Mouse (Mus musculus) right cerebral cortex, postnatal 10 days (tissue): ENCODE measurements at regions not wholly inside any gene's neighbourhood (a gene's known extent, or its start where the extent isn't known, plus 50 kb on each side); places are given as distances from the start of the nearest gene placed in this dataset.
A peak's percentile ranks its signal among the peaks of the same experiment; 100 is the strongest.

Experiments
- DNase-seq, 2 experiments: peaks; one replicate each; pipeline ENCODE4 v3.0.0; 2021; ENCODE audit warnings: low spot score in 2 of 2

DNA sequence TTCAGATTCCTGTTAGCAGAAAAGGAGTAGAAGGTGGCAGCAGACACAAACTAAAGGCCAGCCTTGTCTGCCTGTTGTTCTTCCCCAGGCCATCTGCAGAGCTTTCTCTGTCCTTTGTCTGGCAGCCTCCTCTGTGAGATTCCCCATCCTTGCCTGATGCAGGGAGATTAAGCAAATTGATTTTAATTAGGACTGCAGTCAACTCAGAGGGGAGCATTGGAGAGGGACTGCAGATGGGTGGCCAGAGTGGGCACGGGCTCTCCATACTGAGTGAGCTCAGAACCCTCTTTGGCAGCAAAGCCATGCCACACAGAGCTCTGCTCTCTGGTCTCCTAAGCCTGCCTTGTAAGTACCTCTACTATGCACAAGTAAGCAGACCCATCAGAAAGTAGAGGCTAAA, 158.5 kb downstream of the Maf start:
- DNase-seq, result no peak

DNA sequence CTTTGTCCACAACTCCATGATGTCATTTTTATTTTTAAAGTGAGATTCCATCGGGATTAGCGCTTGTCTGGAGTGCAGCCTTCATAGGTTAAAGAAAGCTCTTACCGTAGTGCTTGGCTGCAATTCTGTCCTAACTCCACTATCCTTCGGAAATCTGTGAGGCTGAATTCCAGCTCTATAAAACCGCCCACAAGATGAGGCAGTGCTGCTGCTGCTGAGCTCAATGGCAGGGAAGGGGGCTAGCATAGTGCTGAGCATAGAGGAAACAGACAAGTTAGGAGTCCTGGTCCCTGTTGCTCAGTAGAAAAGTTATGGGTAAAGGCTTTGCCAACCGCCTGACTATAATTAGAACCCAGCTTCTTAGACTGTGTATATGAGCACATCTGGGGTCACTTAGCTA, 163.5 kb downstream of the Maf start:
- DNase-seq, result no peak

DNA sequence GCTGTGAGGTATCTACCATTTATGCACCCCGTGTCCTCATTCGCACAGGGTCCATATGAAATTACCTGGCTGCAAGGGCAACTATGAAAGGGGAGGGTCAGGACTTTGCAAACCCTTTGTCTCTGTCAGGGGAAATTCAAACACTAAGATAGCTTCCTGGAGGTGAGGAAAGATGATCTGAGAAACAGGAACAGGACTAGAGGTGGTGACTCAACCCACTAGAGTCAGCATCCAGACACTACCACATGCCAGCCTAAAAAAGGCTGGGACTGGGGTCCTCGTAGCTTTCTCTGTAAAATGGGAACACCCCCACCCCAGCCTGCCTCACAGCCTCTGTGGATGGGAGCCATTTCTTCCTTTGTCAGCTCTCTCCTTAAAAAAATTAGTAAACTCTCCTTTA, 164.7 kb downstream of the Maf start:
- no peak for DNase-seq

DNA sequence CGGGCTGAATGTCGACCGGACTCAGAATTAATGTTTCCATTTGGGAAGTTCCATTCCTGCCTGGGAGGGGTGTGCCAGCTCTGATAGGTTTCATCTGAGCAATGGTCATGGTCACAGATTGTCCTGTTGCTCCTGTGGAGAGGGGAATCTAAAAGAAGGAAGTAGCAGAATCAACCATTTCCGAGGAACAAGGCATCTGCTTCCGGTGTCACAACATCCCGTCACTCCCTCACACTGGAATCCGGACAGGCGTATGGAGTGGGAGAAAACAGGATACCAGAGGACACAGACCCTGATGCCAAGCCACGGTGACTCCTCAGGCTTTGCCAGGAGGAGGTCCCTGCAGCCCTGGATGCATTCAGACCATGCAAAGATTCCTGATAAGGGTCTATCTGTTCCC, 168.0 kb downstream of the Maf start:
- no peak for DNase-seq

DNA sequence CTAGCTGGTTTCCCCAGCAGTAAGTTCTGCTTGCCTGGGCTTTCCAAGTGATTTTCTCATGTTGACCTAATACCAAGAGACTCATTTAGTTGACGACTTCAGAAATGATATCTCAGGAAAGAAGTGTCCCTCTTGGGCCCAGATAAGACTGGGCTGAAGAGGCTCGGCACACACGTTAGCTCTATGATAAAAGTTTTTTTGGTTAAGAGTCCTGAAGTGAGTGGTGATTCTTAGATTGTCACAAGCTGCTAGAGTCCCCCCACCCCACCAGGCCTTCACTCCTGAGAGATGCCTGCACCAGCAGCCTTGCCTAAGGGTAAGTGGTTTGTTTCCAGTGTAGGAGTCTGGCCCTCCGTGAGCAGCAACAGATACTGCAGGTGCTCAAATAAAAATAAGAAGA, 169.4 kb downstream of the Maf start:
- no peak for DNase-seq

DNA sequence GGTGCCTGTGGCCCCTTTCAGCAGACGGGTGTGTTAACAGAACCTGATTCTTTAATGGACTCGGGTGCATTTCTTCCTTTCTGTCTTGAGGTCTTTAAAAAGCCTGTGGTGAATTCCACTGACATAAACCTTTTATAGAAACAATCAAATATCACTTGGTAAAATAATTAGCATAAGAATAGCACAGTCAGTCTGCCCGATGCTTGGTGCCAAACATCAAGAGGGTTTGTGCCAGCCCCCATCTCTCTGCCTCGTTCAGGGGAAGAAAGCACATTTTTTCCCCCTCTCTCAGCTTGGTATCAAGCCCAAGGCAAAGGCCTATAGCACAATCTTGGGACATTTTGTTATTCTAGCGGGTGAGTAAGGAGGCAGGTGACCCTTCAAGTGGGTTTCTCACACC, 169.8 kb downstream of the Maf start:
- DNase-seq, result no peak

DNA sequence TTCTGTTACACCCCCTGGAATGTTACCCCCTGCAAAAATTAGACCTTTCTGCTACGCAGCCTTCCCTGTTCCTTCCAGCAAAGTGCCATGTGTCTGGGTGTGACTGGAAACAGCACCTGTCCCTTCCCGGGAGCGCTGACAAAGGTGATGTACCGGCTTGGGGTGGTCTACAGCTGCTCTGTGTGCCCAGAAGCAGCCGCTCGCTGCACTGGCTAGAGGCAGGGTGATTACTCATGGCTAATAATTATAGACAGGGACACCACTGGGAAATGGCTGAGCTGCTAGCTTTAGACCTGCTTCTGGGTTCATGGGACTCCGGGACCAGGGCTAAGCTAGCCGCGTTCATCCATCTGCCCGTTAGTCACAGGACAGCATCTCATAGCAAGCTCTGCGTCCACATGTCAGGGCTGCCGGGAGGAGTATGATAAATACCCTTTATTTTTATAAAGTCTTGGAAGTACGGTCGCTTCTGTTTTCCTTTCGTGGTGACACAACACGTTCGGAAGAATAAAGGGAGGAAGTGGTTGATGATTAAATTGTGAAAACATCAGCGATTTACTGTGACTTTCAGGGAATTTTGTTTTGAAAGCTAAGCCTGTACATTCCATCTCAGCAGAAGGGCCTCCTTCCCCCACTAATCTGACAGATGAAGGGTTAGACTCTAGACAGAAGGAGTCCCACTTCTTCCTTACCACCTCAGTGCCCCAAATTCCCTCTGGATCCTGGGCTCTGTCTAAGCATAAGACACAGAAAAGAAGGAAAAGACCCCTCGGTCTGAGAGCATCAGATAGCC, 170.8 kb downstream of the Maf start:
- no peak for DNase-seq

DNA sequence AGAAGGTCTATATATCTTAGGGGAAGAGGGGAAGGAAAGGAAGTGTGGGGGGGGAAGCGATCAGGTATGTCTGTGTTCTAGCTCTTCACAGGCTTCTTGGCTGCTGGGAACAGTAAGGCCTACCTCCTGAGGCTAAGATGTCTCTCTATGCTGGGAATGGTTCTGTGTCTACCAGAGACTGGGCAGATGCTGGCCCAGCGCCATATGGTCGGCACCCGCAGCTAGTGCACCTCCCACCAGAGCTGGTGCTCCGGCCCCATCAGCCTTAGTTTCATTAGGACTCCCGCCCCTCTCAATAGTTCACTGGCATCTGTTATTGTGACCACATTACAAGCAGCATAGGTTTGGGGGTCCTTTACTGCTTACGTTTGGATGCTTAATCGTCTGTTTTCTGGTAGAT, 171.6 kb downstream of the Maf start:
- DNase-seq, result no peak

DNA sequence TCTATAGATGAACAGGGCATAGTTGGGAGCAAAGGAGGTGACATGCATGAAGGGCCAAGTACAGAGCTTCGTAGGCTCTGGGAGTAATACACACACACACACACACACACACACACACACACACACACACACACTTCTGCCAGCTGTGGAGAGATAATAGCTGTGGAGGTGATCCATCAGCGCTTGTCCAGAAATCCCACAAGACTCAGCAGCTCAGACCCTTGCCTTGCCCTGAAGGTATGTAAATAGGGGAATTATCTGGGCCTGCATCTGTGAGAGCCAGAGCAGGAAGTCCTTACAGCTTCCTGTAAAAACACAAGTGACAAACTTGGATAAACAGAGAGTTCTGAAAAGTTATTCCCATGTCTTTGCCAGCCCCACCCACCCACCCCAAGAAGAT, 173.6 kb downstream of the Maf start:
- DNase-seq, result no peak

DNA sequence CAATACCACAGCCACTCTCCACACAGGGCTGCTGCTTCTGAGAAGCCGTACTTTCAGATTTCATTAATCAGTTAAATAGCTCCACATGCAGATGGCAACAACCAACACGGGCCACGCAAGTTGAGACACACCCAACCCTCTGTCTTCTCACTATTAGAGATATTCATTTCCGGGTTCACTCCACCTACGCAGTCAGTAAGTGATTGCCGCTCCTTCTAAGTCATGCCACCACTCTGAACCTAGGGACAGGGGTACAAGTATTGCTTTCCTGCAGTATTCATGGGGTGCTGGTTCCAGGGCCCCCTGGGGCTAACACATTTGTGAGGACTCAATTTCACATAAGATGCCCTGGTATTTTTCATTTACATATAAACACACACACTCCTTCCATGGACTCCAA, 176.3 kb downstream of the Maf start:
- DNase-seq, result no peak

DNA sequence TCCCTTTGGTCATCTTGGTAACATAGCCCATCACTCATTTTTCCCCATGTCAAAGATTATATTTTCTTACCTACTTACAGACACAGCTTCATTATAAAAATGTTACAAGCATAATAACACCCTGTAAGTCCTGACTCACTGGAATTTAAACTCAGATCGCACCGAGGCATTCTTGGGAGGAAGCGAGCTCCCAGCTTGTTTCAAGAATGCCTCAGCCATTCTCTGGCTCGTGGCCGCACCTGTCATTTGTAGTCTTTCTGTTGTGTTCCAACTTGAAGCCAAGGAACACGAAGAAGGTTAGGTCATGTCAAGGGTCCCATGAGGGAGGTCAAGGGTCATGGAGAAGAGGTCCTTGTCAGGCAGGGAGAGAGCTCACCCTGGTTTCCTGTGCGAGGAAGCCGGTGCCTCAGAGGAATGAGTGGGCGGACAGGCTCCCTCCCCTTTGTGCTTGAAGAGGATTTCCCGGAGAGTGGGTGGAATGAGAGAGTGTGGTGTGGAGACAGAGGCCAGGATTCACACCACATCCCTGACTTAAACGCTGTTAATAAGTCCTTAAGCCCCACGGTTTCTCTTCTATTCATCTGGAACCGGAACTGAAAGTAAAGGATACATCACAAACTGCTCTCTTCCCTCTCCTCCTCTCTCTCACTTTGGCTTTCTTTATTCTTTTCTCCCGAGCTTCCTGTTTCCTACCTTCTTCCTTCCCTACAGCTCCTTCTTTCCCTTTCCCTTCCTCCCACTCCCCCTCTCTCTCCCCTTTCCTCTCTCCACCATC, 177.8 kb downstream of the Maf start:
- DNase-seq, result peak; percentile 28

DNA sequence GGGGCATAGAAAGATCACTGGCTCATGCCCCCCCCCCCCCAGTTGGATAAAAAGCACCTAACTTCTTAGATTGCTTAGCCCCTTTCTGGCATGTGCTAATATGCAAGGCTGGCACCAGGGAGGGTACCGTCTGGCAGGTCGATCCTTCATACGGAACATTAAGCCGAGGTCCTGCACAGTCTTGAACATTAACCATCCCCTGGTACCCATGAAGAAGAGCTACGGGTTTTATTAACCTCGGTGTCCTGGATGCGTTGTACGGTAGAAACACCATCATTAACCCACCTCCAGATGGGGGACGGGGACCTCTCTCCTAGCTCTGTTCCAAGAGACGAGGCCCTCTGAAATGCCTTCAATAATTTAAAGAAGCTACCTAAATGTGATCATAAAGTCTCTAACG, 178.7 kb downstream of the Maf start:
- no peak for DNase-seq

DNA sequence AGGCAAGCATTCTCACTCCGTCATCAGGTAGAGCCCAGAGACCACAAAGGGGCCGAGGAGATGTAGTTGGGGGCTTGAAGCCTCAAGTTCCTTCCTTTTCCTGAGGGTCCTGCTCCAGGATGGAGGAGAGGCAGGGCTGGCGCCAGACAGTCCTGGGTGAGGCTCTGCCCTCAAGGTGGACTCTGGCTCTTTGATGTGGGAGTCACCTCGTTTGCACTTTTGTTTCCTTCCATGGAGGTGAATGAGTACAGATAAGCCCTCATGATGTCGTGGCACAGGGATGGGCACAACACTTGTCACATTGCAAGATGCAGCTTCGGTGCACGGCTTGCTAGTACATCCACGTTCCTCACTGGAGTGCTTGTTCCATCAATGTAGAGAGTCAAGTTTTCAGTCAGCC, 182.4 kb downstream of the Maf start:
- DNase-seq, result no peak

DNA sequence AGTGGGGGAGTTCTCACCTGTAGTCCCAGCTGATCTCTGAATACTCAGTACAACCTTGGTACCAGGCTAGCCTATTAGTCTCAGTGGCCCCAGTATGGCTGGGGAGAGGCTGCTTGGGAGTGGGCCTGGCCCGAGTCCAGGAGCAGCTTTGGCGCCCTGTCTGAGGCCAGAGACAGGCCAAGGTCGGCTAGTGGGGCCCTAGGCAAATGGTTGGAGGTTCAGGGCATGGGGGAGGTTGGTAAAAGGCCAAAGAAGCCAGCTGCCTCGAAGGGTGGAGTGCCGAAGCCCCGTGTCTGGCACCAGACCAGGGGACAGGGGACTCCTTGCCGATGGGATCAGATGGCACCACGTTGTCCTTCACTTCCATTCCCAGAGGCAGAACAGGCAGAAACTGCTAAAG, 182.9 kb downstream of the Maf start:
- no peak for DNase-seq

DNA sequence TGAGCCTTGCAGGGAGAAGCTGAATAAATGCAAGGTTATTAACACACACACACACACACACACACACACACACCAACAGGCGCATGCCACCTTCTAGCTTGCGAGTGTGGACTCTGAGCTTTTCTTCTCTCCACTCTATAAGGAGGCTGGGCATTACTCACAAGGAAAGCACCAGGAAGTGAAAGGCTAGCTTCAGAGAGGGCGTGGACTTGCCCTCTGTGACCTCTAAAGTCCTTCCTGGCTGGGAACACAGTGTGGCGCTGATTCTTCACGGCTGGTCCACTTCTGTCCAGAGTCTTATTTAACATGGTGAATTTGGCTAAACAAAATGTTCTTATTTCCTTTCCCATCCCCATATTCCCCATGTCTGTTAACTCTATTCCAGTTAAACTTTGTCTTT, 185.1 kb downstream of the Maf start:
- DNase-seq, result no peak

DNA sequence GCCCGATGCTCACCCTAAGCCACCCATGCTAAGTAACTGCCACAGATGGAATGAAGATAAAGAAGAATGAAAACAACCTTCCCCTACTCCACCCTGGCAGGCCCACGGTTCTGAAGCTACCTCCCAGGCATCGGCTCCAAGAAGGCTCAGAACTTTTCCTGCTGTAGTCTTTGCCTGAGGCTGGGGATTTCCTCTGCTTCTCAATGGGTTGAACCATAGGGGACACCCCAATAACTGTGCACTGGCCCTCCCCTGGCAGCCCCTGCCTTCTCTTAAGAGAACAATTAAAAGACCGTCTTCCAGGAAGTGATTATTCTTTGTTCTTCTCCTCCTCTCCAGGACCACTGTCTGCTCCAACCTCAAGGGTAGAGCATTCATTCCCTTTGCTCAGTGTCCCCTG, 191.9 kb downstream of the Maf start:
- no peak for DNase-seq

DNA sequence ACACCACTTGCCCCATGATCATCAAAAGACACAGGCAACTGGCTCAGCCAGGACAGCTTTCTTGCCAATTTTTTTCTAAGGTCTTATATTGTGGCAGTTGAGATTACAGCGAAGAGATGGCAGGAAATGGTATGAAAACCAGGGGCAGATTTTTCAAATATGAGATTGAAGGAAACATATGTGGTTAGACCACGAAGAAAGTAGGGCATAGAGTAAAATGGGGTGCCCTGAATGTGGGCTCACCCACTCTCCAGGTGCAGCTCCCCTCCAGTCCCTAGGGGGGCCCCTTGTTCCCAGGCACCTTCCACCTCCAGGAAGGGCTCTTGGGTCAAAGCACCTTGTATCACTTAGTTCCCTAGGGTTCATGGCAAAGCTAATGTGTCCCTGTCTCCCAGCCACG, 193.1 kb downstream of the Maf start:
- no peak for DNase-seq

DNA sequence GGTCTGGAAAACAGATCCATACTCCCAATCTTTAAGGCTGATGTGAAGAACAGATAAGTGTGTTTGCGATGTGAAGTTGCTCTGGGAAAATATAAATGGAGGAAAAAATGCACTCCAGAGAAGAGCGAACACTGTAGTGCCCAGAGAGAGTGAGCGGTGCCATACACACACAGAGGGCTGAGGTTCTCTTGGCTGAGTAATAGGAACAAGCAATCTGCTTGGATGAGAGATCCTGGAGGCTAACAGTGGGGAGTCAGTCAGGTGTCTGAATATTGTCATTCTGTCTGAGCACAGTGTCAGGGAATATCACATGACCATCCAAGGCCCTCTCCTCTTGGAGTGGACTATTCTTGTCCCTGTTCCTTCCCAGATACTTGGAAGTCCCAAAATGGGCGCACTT, 200.4 kb downstream of the Maf start:
- no peak for DNase-seq

DNA sequence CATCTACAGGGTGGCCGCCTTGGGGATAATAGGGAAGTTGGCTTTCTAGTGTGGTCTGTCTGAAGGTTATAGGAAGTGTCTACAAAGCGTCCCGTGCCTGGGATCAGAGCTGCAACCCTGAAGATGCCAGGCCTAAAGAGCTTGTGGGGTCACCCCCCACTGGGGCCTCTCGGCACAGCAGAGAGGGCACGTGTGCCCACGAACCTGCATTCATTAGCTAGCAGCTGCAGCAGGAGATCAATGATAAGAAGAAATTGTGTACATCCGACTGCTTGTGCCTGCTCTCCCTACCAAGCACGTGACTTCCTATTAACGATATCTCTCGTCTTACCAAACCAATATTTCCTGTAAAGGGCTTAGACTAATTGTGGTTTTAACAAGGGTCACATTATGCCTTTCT, 200.9 kb downstream of the Maf start:
- DNase-seq, result no peak

DNA sequence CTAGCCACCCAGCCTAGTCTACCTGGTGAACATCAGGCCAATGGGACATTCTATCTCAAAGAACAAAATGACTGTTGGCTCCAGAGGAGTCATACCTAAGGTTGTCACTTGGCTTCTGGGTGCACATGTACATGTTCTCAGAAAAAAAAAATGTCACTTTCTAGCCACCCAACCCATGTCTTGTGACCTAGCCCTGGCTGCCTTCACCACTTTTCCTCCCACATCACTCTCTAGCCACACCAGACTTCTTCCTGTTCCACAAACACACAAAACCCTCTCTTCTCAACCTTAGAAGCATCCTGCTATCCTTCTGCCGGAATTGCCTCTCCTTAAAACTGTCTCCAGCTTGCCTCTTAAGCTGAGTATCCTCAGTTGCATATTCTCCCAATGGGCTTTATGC, 211.6 kb downstream of the Maf start:
- DNase-seq, result no peak

DNA sequence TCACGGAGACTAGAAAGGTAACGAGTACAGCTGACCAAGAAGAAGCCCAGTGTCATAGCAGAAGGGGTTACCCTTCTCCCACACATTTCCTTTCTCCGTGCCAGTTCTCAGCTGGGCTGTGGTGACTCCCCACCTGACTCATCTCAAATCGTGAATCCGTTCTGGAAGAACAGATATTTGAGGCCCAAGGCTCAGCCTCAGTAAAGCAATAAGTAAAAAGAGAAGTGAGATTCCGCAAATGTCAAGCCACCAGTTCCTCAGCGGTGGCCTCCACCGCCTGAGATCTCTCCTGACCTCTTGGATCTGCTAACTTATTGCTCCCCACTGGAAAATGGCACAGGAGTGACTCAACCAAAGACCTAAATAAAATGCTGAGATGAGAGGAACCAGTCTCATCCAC, 213.2 kb downstream of the Maf start:
- no peak for DNase-seq

DNA sequence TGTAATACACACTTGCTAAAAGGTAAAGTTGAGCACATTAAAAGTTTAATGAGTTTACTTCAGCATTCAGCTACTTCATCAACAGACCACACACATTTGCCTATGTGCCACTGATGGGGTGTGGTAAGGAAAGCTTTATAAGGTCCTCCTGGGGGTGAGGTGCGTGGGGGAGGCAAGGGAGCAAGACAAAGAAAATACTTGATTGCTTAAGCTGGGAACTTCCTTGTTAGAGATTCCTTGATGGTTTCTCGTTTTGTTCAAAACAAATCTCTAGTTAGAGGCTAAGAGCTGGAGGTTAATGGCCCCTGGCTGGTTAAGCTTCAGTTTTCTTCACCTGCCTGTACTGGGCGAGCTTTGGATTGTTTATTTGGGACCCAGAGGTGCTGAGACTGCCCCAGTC, 220.7 kb downstream of the Maf start:
- no peak for DNase-seq

DNA sequence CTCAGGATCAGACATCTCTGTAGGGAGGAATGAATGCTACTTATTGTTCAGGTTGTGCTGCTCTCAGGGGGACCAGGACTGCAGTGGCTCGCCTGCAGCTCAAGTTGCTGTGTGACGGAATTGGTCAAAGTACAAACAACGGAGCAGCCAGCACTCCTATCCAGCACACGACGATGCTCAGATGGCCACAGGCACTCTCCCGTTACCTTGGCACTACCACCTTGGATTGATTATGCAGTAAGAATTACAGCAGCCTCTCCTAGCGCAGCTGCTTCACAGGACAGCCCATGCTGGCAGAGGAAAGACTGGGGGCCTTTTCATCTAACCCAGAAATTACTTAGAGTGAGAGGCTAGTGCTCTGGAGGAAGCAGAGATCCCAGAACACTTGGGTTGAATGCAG, 226.5 kb downstream of the Maf start:
- no peak for DNase-seq
